Mouse (Mus musculus): Measurements from ENCODE around the gene BC080695.
"Not testable (repeated sequence)": the region's sequence is repeated elsewhere in the genome, so short reads cannot be mapped to it uniquely, and the experiment has no call there.

Gene BC080695

DNA sequence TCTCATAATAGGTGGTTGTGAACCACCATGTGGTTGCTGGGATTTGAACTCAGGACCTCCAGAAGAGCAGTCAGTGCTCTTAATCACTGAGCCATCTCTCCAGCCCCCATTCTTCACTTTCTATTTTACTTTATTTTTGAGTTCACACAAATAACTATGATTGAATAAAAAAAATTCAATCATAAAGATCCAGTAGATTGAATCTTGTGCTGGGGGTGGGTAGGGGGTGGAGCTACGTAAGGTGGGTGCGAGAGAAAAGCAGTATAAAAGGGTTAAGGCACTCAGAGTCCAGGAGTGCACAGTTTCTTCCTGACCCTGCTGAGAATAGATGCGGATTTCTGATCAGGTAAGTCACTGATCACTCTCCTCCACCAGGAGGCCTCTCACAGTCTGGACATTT lies at the start of gene BC080695, which contains the start of gene Gm13057:
TSS of gene BC080695 (plus strand) at position 301 of the 400 bp plus-strand sequence.
TSS of gene Gm13057 (plus strand) at position 310 of the 400 bp plus-strand sequence.
- DNase-seq (ENCODE audit: low spot score in 2 of 2) = not testable (repeated sequence)

DNA sequence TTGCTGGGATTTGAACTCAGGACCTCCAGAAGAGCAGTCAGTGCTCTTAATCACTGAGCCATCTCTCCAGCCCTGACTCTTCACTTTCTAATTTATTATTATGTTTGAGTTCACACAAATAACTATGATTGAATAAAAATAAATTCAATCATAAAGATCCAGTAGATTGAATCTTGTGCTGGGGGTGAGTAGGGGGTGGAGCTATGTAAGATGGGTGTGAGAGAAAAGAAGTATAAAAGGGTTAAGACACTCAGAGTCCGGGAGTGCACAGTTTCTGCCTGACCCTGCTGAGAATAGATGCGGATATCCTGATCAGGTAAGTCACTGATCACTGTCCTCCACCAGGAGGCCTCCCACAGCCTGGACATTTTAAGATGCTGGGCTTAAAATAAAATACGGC lies 40.5 kb upstream of the BC080695 start, which contains the start of gene Gm13043:
TSS of gene Gm13043 (plus strand) at position 301 of the 400 bp plus-strand sequence.
- DNase-seq (ENCODE audit: low spot score in 2 of 2) = no peak

DNA sequence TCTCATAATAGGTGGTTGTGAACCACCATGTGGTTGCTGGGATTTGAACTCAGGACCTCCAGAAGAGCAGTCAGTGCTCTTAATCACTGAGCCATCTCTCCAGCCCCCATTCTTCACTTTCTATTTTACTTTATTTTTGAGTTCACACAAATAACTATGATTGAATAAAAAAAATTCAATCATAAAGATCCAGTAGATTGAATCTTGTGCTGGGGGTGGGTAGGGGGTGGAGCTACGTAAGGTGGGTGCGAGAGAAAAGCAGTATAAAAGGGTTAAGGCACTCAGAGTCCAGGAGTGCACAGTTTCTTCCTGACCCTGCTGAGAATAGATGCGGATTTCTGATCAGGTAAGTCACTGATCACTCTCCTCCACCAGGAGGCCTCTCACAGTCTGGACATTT lies 15.8 kb upstream of the BC080695 start, which contains the start of gene Gm13040:
TSS of gene Gm13040 (plus strand) at position 301 of the 400 bp plus-strand sequence.
- not testable (repeated sequence) for DNase-seq (ENCODE audit: low spot score in 2 of 2)

GRCm38 (mm10) chr4:143611927-143612326 lies 60.4 kb downstream of the BC080695 start:
- DNase-seq (ENCODE audit: low spot score in 2 of 2) = not testable (repeated sequence)

DNA sequence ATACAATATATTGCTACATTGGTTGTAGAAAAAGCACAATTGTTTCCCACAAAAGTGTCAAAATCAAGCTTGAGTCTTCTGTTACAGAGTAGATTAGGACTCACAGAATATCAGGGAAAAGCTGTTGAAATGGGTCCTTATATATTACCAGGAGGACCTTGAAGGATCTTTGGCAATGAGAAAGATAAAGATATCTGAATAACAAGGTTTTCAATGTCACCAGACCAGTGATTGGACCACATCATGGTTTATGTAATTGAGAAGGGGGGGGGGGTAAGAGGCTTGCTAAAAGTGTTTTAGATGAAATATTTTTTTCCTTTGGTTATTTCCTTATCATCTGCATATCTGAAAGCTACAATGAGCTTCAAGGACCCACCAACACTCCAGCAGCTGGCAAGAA lies 63.2 kb downstream of the BC080695 start, which contains the start of gene Gm13083:
TSS of gene Gm13083 (plus strand) at position 301 of the 400 bp plus-strand sequence.
- not testable (repeated sequence) for DNase-seq (ENCODE audit: low spot score in 2 of 2)

DNA sequence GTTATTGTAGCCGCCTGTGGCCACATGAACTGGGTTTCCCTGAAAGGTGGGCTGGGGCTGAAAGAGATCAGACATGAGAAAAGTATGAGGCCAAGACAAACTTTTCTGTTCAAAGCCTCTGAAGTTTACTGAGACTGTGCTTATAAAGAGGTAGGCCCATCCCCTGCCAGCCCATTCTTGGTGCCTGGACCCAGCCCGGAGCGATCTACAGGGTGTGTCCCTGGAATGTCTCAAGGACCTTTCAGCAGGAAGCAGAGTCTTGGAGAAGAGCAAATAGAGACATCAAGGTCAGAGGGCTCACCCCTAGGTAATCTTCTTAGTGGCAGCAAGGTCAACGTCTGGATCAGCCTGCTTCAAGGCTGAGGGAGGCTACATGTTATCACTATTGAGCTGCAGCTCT lies 66.6 kb downstream of the BC080695 start:
- not testable (repeated sequence) for DNase-seq (ENCODE audit: low spot score in 2 of 2)

Measured in spleen, postnatal 10 days (tissue).